Comparison of ENCODE assay signal across 8 mouse cellular contexts in the genomic region with DNA sequence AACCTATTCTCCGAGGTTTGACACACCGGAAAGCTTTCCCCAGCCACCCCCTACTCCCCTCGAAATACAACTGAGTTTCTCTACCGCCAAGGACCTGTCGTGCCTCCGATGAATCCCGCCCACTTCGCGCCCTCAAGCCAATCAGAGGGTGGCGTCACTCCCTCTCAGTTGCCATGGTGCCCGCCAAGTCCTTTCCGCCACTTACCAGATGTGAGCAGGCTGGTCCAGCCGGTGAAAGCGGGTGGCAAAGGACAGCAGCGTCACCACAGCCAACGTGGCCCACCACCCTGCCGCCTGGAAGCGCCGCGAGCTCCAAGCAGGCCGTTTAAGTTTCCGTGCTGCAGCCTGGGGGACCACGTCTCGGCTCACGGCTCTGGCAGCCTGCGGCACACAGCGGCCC. TPM values are rescaled to one million over a fixed set of nuclear protein-coding genes. Genes with fewer than 3 reads are reported as not detected.
DNase-seq lines count a peak whose midpoint lies in the region; ATAC-seq and TF ChIP-seq lines count a peak whose summit lies in the region.

Gstz1 (plus strand) TSS at position 200 of the 400 bp plus-strand sequence.

- H3K4me3 ChIP-seq in gastrocnemius, adult 2 months = peak within 1 kb of the TSS; percentile 100
- peak within 1 kb of the TSS; percentile 63 for H3K4me3 ChIP-seq in hindbrain, postnatal 0 days (ENCODE audit: low read length)
- peak within 1 kb of the TSS; percentile 92 for H3K4me3 ChIP-seq in left cerebral cortex, adult 2 months

- H3K4me1 ChIP-seq in hindbrain, postnatal 0 days (ENCODE audit: insufficient read depth, low read length) = peaks cover 13% of the 10 kb centered on the region

- DNase-seq in ZHBTc4 (ENCODE audit: low read depth, low spot score) = peak; percentile 95
- DNase-seq in gastrocnemius, adult 2 months = peak; percentile 91
- peak; percentile 93 for DNase-seq in hindbrain, postnatal 0 days (ENCODE audit: low spot score)
- peak; percentile 86 to 88 for DNase-seq in left cerebral cortex, adult 2 months (ENCODE audit: extremely low spot score in 1 of 2, low spot score in 2 of 2)
- DNase-seq in right cerebral cortex, adult 2 months (ENCODE audit: low spot score in 2 of 2) = peak; percentile 89
- DNase-seq in urinary bladder, postnatal 25 days (ENCODE audit: low spot score) = peak; percentile 84

- peak within 1 kb of the TSS; percentile 91 for H3K27ac ChIP-seq in gastrocnemius, adult 2 months
- peak within 1 kb of the TSS; percentile 90 for H3K27ac ChIP-seq in hindbrain, postnatal 0 days
- peak within 1 kb of the TSS; percentile 96 for H3K27ac ChIP-seq in left cerebral cortex, adult 2 months

- no peaks in the 10 kb centered on the region for H3K27me3 ChIP-seq in hindbrain, postnatal 0 days (ENCODE audit: insufficient read depth, low read length)

- H3K9ac ChIP-seq in hindbrain, postnatal 0 days (replicated peaks; ENCODE audit: low read length) = peak within 1 kb of the TSS; percentile 70

- under 1% methylated on average over 27 of the region's 27 CpGs for WGBS in hindbrain, postnatal 0 days

- intact Hi-C loops in gastrocnemius, adult 2 months (cut with DNase I) = loop anchor here (2.0 kb wide), 1 partner anchor 120 kb away; the partner anchor contains the start of genes Ahsa1 and Vipas39
- intact Hi-C loops in left cerebral cortex, adult 2 months (cut with DNase I) = loop anchor here (2.0 to 10.0 kb wide), 3 partner anchors 50 to 382 kb away; partner anchors contain the start of genes Ahsa1, Samd15 and Vipas39

- peak; percentile 86 for ATAC-seq in common myeloid progenitor, adult 5-6 weeks (replicated peaks; ENCODE audit: low read depth, poor library complexity, severe bottlenecking)
- ATAC-seq in hindbrain, postnatal 0 days = peak; percentile 91
- peak; percentile 81 for ATAC-seq in megakaryocyte, adult 5-6 weeks (ENCODE audit: poor library complexity, severe bottlenecking)

- 0 out of 2 replicates have a peak, but pooled peaks have one; percentile 5 for TF ChIP-seq CTCF in gastrocnemius, adult 2 months (IDR thresholded peaks at IDR 0.05)
- peak; percentile 23; the same call in 1 of the 2 replicates for TF ChIP-seq CTCF in hindbrain, postnatal 0 days (IDR thresholded peaks at IDR 0.05; ENCODE audit: low read depth)
- no peak for TF ChIP-seq CTCF in left cerebral cortex, adult 2 months (IDR thresholded peaks at IDR 0.05)

- H3K4me2 ChIP-seq in hindbrain, postnatal 0 days (ENCODE audit: low read depth, low read length) = peak within 1 kb of the TSS; percentile 74

- H3K36me3 ChIP-seq in hindbrain, postnatal 0 days (ENCODE audit: insufficient read depth, low read length) = no peaks in the 10 kb centered on the region

- H3K9me3 ChIP-seq in hindbrain, postnatal 0 days (ENCODE audit: low read length) = no peaks in the 10 kb centered on the region

RNA-seq across cellular contexts. Expression of gene Gstz1, which starts in this region (rescaled TPM):
- 18.1 and 19.7 TPM in 2 replicates for total RNA-seq in common myeloid progenitor, adult 5-6 weeks (2017)
- 10 to 100 TPM; 33.1 to 40.2 TPM for total RNA-seq in gastrocnemius, adult 2 months (2021)
- total RNA-seq in hindbrain, postnatal 0 days (2014; rRNA removed) = 56.3 and 61.1 TPM in 2 replicates
- 45.6 and 45.8 TPM in 2 replicates for polyA plus RNA-seq in hindbrain, postnatal 0 days (2015; fragmentation: Nextera tagmentation; extraction: Ambion mirVana)
- 10 to 100 TPM; 48.9 to 50.3 TPM for total RNA-seq in left cerebral cortex, adult 2 months (2021)
- 9.7 and 10.6 TPM in 2 replicates for total RNA-seq in megakaryocyte, adult 5-6 weeks (2015)
- total RNA-seq in megakaryocyte, adult 5-6 weeks (2017) = 8.5 and 11.6 TPM in 2 replicates

Comparison
In these comparisons a context has a peak if more than half of its experiments do, and no peak if none do; other contexts are left out.
1. Peak in every context shown above with its lines: DNase-seq, ATAC-seq, H3K4me3 ChIP-seq and H3K27ac ChIP-seq.